Mouse (Mus musculus): ENCODE results near the gene Dgkd. TPM values are rescaled to one million over a fixed set of nuclear protein-coding genes. Genes with fewer than 3 reads are reported as not detected.

Gene Dgkd
- polyA plus RNA-seq, 2 experiments from 2014 or later = 30.4 to 31.9 TPM

DNA sequence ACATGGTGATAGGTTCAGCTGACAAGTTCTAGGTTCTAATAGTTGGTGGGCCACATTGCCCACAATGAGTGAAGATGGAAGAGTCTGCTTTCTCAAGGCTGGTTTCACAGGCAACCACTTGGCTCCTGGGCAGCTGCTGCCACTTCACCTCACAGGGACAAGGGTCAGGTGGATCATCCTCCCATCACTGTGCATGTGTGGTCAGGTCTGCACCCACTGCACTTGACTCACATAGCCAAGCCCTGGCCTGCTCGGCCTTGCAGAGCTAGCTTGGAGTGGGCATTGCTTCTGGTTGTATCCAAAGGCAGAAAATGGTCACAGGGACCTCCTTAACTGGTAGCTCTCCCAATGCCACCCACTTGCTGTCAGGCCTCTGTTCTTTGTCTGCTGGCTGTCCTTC is 88.7 kb downstream of the Dgkd start:
- ATAC-seq = no peak

DNA sequence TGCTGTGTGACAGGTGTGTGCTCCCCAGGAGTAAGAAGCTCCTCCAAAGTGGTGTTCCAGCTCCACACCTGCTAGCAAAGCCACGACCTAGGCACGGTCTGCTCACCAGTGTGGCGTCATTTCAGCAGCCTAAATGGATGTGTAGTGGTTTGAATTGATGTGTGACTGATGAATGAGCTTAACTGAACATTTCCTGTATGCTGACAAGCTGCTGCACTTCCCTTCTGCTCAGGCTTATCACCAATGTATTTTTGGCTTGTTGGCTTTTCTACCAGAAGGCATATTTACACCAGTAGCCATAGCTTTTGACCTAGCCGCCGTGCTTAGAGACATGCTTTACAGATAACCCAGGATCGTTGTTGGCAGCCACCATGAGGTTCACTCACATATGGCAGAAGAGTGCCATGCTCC is 94.6 kb downstream of the Dgkd start:
- ATAC-seq = no peak

DNA sequence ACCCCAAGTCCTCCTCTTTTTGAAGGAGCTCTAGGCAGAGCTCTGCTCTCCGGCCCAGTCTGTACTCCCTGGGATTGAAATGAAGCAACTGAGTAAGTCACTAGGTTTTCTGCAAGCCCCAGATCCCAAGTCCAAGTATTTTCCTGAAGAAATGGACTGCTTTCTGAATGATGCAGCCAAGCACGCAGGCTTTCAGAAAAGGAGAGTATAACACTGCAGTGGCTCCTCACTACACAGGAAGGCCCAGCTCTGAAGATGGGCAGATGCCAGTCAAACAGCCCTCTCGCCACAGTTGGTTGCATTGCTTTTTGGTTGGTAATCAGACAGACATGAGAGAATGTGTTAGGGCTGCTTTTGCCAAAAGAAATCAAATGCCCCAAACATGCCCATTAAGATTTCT is 98.6 kb downstream of the Dgkd start:
- no peak for ATAC-seq

DNA sequence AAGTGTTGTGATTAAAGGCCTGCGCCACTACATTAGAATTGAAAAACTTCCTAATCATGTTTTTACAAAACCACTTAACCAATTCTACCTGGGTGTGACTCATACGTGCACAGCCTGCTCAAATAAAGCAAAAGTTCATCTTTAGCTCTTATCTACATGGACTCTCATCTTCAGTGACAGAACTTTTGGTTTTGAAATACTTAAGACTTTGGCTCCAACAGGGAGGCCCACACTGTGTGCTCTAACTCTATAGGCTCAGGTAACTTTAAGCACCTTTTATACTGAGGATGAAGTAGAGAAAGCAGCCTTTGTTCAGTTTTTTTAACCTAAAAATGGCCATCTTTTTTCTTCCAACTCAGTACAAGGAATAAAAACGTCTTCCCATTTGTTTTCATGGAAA is 100.0 kb downstream of the Dgkd start:
- no peak for ATAC-seq

DNA sequence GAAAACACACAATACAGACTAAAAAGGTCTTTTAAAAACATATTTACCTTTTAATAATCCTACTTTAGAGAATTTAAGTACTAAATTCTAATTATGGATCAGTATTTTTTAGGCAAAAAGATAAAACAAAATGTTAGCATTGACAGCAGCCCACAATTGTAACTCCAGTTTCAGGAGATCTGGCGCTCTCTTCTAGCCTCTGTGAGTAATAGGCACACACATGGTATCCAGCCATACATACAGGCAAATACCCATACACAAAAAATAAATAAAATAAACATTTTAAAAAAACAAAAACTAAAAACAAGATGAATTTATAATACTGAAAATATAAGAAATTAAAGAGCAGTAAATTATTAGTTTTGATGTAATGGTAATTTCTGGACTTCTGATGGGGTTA is 105.8 kb downstream of the Dgkd start:
- no peak for ATAC-seq

DNA sequence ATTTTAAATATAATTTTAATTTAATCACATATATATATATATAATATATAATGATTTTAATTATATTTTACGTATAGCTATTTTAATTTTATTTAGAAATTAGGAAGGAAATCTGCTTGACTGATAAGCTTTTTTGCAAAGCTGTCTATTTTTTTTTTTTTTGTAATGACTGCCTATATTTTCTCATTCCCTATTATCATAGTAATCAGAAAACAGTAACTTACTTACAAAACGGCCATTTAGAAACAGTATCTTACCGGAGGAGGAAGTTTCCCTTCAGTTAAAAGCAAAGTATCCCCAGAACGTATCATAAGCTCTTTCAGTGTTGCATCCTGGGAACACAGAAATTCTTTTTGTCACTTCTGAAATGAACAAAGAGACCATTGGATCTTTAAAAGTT is 106.4 kb downstream of the Dgkd start:
- ATAC-seq = no peak

DNA sequence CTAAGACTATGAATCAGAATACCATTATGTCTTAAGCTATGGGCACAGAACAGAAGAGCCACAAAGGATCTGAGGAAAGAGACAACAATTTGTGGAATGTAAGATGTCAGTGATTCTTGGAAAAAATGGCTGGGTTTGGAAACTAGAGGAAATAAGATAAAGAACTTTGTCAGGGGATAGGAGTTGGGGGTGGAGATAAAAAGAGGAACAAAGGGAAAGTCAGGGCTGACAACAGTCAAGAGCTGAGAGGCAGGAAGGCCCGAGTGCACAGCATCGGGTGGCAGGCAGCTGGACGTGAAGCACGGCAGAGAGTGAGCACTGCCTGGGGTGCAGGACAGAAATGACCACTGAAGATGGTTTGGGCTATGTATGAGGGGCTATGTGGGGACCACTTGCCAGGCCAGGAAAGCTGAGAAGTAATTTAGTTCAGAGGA is 106.9 kb downstream of the Dgkd start:
- no peak for ATAC-seq

DNA sequence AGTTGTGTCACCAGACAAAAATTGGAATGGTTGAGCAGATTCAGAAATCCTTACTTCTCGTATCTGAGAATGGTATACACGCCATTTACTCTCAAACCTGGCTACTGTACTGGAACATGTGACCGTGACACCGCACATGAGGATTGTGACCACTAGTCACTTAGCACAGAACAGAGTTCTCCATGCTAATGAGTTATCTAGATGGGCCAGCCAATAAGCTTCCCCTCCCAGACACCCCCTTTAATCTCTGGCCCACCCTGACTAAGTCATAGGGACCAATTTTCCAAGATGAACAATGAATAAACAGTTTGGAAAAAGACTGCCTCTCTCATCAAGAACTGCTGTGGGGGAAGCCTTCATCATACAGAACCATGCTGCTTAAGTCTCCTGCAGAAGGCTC is 107.7 kb downstream of the Dgkd start:
- ATAC-seq = no peak

DNA sequence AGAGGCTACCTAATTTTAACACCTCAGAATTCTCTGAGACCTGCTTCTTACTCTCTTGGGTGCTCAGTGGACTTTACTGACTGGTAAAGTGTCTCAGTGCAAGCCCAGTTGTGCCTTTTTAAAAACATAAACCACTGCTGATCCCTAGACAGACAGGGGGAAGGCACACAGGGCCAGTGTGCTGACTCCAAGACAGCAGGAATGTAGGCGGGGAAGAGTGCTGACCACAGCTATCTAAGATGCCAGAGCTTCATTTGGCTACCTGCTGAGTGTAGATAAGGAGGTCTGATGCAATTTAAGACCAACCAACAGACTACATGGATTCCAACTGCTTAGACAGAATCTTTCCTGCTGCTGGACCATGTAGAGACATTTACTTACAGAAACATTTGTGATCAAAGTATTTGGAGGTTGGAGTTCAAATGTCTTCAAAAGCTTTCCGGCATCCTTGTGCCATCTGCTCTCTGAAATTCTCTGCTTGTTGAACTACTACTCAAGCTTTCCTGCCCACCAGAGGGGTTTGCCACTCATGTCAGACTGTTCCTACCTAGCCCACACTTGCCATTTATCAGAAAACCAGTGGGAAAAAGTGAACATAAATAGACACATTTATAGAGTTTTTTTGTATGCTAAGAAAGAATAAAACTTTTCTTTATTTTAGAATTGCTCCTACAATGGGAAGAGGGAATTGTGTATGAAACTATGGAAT is 108.5 kb downstream of the Dgkd start:
- no peak for ATAC-seq

DNA sequence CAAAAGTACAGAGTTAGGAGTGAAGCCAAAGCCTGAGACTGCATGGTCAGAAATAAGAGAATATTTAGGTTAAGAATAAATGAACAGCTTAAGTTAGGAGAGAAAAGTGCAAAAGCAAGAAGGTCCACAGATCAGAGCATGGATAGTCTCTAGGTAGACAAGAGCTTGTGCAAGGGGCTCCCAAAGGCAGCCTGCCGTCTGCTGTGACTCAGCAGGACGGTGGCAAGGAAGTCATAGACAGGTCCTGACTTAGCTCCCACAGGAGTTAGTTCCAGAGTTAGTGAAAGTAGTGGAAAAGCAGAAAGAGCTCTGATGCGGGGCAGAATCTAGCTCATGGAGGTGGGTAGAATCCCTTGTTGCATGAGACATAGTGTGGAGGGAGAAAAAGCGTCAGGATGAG is 117.3 kb downstream of the Dgkd start:
- no peak for ATAC-seq

DNA sequence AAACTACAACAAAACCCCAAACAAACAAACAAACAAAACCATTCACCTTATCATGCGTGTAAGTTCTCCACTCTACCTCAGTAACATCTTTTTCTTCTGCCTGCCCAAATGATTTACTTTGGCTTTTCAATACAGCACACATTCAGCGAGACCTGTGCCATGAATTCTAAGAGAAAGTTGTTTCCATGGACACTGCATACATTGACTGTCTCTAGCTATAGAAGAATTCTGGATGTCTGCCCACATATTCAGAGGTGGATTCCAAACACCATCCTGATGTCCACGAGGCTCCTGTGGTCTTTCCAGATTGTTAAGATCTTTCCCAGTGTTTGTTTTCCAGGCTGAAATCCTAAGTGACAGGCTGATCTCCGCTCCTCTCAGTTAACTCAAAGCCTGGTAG is 129.2 kb downstream of the Dgkd start:
- ATAC-seq = no peak

DNA sequence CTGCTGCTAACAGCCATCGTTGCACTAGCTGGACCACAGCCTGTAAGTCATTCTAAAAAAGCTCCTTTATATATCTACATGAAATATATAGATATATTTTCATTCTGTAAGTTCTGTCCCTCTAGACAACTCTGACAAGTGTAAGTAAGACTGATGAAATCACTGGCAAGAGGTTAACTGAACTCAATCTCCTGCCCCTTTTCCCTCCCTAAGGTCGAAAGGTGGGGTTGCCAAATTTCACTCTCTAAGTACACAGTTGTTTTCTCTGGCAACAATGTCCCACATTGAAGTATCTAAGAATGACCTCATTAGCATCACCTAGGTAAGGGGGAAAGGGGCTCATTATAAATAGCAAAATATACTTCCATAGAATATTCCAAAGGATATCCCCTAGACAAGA is 139.6 kb downstream of the Dgkd start:
- ATAC-seq = no peak

Other genes starting within 250 kb of the Dgkd start
- gene Inpp5d, start 233.0 kb upstream of the Dgkd start, polyA plus RNA-seq (2017; shearing (Covaris generic)) = 100 to 1,000 TPM; 125 to 127 TPM
- gene Atg16l1, start 97.4 kb upstream of the Dgkd start, polyA plus RNA-seq (2017; shearing (Covaris generic)) = 10 to 100 TPM; 14.7 to 18.7 TPM
- gene Sag, start 49.6 kb upstream of the Dgkd start, polyA plus RNA-seq (2017; shearing (Covaris generic)) = 1 to 10 TPM; 2.7 to 5.4 TPM
- 10 to 100 TPM; 17.2 to 20.1 TPM for gene Usp40, start 155.3 kb downstream of the Dgkd start, polyA plus RNA-seq (2017; shearing (Covaris generic))
- gene Ugt1a10, start 202.1 kb downstream of the Dgkd start, polyA plus RNA-seq (2017; shearing (Covaris generic)) = not detected
- gene Ugt1a9, start 217.5 kb downstream of the Dgkd start, polyA plus RNA-seq (2017; shearing (Covaris generic)) = under 1 TPM in 1 of 2 experiments, not detected in 1; 0.25 TPM
- not detected for gene Ugt1a8, start 234.5 kb downstream of the Dgkd start, polyA plus RNA-seq (2017; shearing (Covaris generic))
- under 1 TPM; 0.17 to 0.45 TPM for gene Ugt1a7c, start 241.8 kb downstream of the Dgkd start, polyA plus RNA-seq (2017; shearing (Covaris generic))
- gene Ugt1a6b, start 250.0 kb downstream of the Dgkd start, polyA plus RNA-seq (2017; shearing (Covaris generic)) = not detected